Mouse (Mus musculus) liver (tissue): Measurements from ENCODE around the gene Rxfp4.
A peak's percentile ranks its signal among the peaks of the same experiment; 100 is the strongest.
"Not testable (repeated sequence)": the region's sequence is repeated elsewhere in the genome, so short reads cannot be mapped to it uniquely, and the experiment has no call there.

Experiments
- DNase-seq: peaks from one replicate; pipeline ENCODE4 v3.0.0-alpha.2; 2020; ENCODE audit warnings: mixed read lengths

Rxfp4 gene

DNA sequence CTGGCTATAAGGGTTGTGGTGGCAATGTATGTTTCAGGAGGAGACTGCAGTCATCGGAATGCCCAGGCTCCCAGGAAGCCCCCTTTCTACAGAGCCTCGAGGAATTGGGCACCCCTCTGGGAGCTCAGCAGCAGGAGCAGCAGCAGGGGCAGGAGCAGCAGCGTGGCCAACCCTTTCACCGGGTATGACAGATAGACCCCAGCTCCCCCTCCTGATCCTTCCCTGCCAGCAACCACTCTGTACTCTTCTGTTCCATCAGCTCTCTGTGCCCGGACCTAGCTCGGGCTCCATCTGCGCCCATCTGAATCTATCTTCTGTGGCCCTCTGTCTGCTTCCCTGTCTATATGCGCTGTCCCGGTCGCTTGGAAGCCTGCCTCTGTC is 45.2 kb downstream of the Rxfp4 start:
- DNase-seq, result no peak

- peak; percentile 86 for DNase-seq
Observed at GRCm38 (mm10) chr3:88607065-88607757, 45.7 kb downstream of the Rxfp4 start.

GRCm38 (mm10) chr3:88605666-88606065 is 47.3 kb downstream of the Rxfp4 start, which contains the start of gene Arhgef2:
Gene Arhgef2 (plus strand): TSS chr3:88605966.
- DNase-seq, result not testable (repeated sequence)

GRCm38 (mm10) chr3:88604863-88605262 is 48.1 kb downstream of the Rxfp4 start:
- DNase-seq, result no peak

DNA sequence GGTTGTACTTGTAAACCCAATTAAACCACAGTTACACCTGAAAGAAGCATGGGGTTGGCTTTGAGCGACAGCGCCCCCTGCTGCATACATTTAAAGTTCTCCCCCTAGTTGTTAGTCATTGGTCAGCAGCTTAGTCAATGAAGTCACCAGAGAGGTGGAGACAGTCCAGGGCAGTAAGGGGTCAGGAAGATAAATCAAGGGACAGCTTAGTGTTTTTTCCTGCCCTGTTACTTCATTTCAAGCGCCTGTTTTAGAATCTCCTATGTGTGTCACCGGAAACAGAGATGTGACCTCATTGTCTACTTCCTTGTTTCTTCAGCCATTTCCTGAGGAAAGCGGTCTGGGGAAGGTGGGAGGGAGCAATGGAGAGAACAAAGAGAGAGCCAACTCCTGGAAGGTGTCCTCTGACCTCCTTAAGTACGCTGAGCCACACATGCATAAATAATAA is 49.2 kb downstream of the Rxfp4 start:
- peak; percentile 78 for DNase-seq

GRCm38 (mm10) chr3:88602466-88602865 is 50.5 kb downstream of the Rxfp4 start:
- no peak for DNase-seq
